Comparison of ENCODE assay signal across 21 mouse cellular contexts in the genomic region with DNA sequence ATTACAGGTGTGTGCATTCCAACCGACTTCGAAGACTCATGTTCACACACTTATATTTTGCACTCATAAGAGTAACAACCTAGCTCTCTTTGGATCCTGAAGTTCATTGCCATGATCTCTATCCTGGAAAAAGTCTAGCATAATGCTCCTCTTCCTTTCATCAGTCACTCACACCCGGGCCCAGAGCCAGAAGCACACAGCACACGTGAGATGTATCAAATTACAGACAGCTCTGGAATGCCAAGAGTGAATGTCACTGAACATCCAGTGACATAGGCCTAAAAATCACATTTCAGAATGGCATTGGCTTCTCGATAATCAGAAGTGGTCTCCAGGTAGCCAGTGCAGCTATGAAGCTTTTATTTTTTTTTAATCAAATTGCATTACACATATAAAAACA.
A peak's percentile ranks its signal among the peaks of the same experiment; 100 is the strongest.
DNase-seq lines count a peak whose midpoint lies in the region; ATAC-seq lines count a peak whose summit lies in the region.
"Had no signal": no experiment of that assay in that cellular context is flagged by ENCODE, and none has a peak within 500 bp of the region (broad histone marks: within the 10 kb centered on the region; RNA-seq: fewer than 3 reads in every experiment).

No protein-coding gene starts in this region.

- DNase-seq in cerebellum, postnatal 10 days = peak; percentile 31 to 33
- DNase-seq in cerebellum, postnatal 4 days (ENCODE audit: low spot score in 2 of 2) = no peak
- DNase-seq in left cerebral cortex, postnatal 4 days = peak; percentile 10
- no peak for DNase-seq in left cerebral cortex, adult 9 months (ENCODE audit: low spot score in 2 of 2)
- peak; percentile 11 for DNase-seq in embryo, embryonic 11 days
- DNase-seq in layer of hippocampus, postnatal 10 days (ENCODE audit: low spot score in 2 of 2) = no peak
- DNase-seq: B cell, adult 2 months; cerebellum, adult 11-12 months; forebrain, postnatal 0 days; gastrocnemius, postnatal 10 days; kidney, adult 9 months; lung, postnatal 36 days; right cerebral cortex, adult 18-20 months; spleen, adult 18-20 months; thymus, postnatal 36 days had no signal

- no peak overlapping the region for H3K27ac ChIP-seq in midbrain, embryonic 15.5 days
- H3K27ac ChIP-seq: hindbrain, embryonic 10.5 days; liver, embryonic 14.5 days; midbrain, embryonic 12.5 days had no signal

- no peaks in the 10 kb centered on the region for H3K4me1 ChIP-seq in midbrain, embryonic 15.5 days
- H3K4me1 ChIP-seq: hindbrain, embryonic 10.5 days; midbrain, embryonic 12.5 days had no signal

- H3K27me3 ChIP-seq in midbrain, embryonic 15.5 days (replicated peaks) = no peaks in the 10 kb centered on the region
- H3K27me3 ChIP-seq: midbrain, embryonic 12.5 days had no signal

- WGBS in midbrain, embryonic 15.5 days = 57% methylated on average over 5 of the region's 5 CpGs

- intact Hi-C loops in left cerebral cortex, postnatal 4 days (cut with DNase I) = no loop called here

- no peak overlapping the region for H3K4me2 ChIP-seq in midbrain, embryonic 15.5 days
- H3K4me2 ChIP-seq: midbrain, embryonic 12.5 days had no signal

- no peaks in the 10 kb centered on the region for H3K36me3 ChIP-seq in midbrain, embryonic 15.5 days (replicated peaks)
- H3K36me3 ChIP-seq: hindbrain, embryonic 10.5 days; midbrain, embryonic 12.5 days had no signal

- no peaks in the 10 kb centered on the region for H3K9me3 ChIP-seq in midbrain, embryonic 15.5 days
- H3K9me3 ChIP-seq: hindbrain, embryonic 10.5 days; midbrain, embryonic 12.5 days had no signal

- ATAC-seq in midbrain, embryonic 15.5 days (replicated peaks) = no peak
- ATAC-seq: forebrain, postnatal 0 days; inflammation-experienced regulatory T-cells, adult 6 months had no signal

- no peak overlapping the region for H3K4me3 ChIP-seq in midbrain, embryonic 15.5 days
- H3K4me3 ChIP-seq: erythroblast, embryonic 14.5 days; hindbrain, embryonic 10.5 days; midbrain, embryonic 12.5 days had no signal

- H3K9ac ChIP-seq in midbrain, embryonic 15.5 days = no peak overlapping the region
- H3K9ac ChIP-seq: forebrain, postnatal 0 days; liver, embryonic 14.5 days; midbrain, embryonic 12.5 days had no signal

Comparison
In these comparisons a context has a peak if more than half of its experiments do, and no peak if none do; other contexts are left out.
1. DNase-seq: peak in cerebellum, postnatal 10 days (2 of 2), left cerebral cortex, postnatal 4 days (single experiment) and embryo, embryonic 11 days (single experiment); none in cerebellum, postnatal 4 days (0 of 2), left cerebral cortex, adult 9 months (0 of 2) and layer of hippocampus, postnatal 10 days (0 of 2).